Mouse (Mus musculus) liver, embryonic 15.5 days (tissue): Measurements from ENCODE around the gene Efs. TPM values are rescaled to one million over a fixed set of nuclear protein-coding genes. Genes with fewer than 3 reads are reported as not detected.

Experiments used
- ATAC-seq: fragments of 200-750 bp; cut with Nextera tagmentation; 2 replicates; pipeline ENCODE4 v1.8.0; 2017; ENCODE audit warnings: moderate number of reproducible peaks, mild to moderate bottlenecking, moderate library complexity; ENCODE audit not compliant: insufficient read depth
- H3K27ac ChIP-seq: fragments of 300-500 bp; sonication (generic); replicated peaks from 2 replicates; pipeline ENCODE4 v1.5.1; 2015; ENCODE audit warnings: mild to moderate bottlenecking, inconsistent platforms
- H3K27me3 ChIP-seq: fragments of 300-500 bp; sonication (generic); 2 replicates; pipeline ENCODE4 v1.6.1; 2015; ENCODE audit warnings: mild to moderate bottlenecking, inconsistent platforms
- H3K36me3 ChIP-seq: fragments of 300-500 bp; sonication (generic); replicated peaks from 2 replicates; pipeline ENCODE4 v1.6.1; 2015; ENCODE audit warnings: moderate library complexity, mild to moderate bottlenecking, inconsistent platforms
- H3K4me1 ChIP-seq: fragments of 300-500 bp; sonication (generic); replicated peaks from 2 replicates; pipeline ENCODE4 v1.6.1; 2015; ENCODE audit warnings: inconsistent platforms
- H3K4me2 ChIP-seq: fragments of 300-500 bp; sonication (generic); 2 replicates; pipeline ENCODE4 v1.6.1; 2015; ENCODE audit warnings: moderate library complexity, mild to moderate bottlenecking, inconsistent platforms
- H3K4me3 ChIP-seq: fragments of 300-500 bp; sonication (generic); replicated peaks from 2 replicates; pipeline ENCODE4 v1.5.1; 2015; ENCODE audit warnings: mild to moderate bottlenecking, inconsistent platforms
- H3K9ac ChIP-seq: fragments of 300-500 bp; sonication (generic); 2 replicates; pipeline ENCODE4 v1.6.1; 2015; ENCODE audit warnings: moderate library complexity, mild to moderate bottlenecking, inconsistent platforms
- H3K9me3 ChIP-seq: fragments of 300-500 bp; sonication (generic); replicated peaks from 2 replicates; pipeline ENCODE4 v1.6.1; 2016; ENCODE audit warnings: inconsistent platforms
- WGBS: fragments of 180-500 bp; shearing (Covaris S2); methylation state at CpG from one replicate; pipeline ENCODE4 v1.1.7; 2015; ENCODE audit warnings: mixed read lengths; ENCODE audit not compliant: insufficient replicate concordance; 5-methylcytosine and 5-hydroxymethylcytosine counted together
- polyA plus RNA-seq: library from polyadenylated mRNA; unstranded; fragments of >200 nt; fragmentation: Nextera tagmentation; extraction: Ambion mirVana; gene quantifications from 2 replicates; pipeline ENCODE4 v1.2.1, GENCODE M21; 2015

Efs gene
- polyA plus RNA-seq, 1 experiment from 2014 or later = 0.63 TPM

- 69% methylated on average over 16 of the region's 16 CpGs for WGBS
- ATAC-seq = no peak
- H3K4me2 ChIP-seq = no peak overlapping the region
- H3K4me1 ChIP-seq = no peaks in the 10 kb centered on the region
- H3K4me3 ChIP-seq = no peak overlapping the region
- H3K9ac ChIP-seq = no peak overlapping the region
- no peaks in the 10 kb centered on the region for H3K9me3 ChIP-seq
- no peaks in the 10 kb centered on the region for H3K36me3 ChIP-seq
- H3K27me3 ChIP-seq = peaks cover 8% of the 10 kb centered on the region; the same call in 1 of the 2 replicates
- H3K27ac ChIP-seq = no peak overlapping the region
These were observed 11.6 kb upstream of the Efs start for GRCm38 (mm10) chr14:54937361-54938182.

GRCm38 (mm10) chr14:54936831-54937160 lies 10.9 kb upstream of the Efs start:
- H3K9ac ChIP-seq = no peak overlapping the region
- WGBS = 27% methylated on average over 6 of the region's 6 CpGs
- no peaks in the 10 kb centered on the region for H3K9me3 ChIP-seq
- no peak overlapping the region for H3K4me3 ChIP-seq
- peaks cover 8% of the 10 kb centered on the region; the same call in 1 of the 2 replicates for H3K27me3 ChIP-seq
- no peak overlapping the region for H3K27ac ChIP-seq
- no peak for ATAC-seq
- H3K36me3 ChIP-seq = no peaks in the 10 kb centered on the region
- no peak overlapping the region for H3K4me2 ChIP-seq
- no peaks in the 10 kb centered on the region for H3K4me1 ChIP-seq

GRCm38 (mm10) chr14:54935904-54936830 lies 10.2 kb upstream of the Efs start, which contains the start of gene Cmtm5:
Gene Cmtm5 (plus strand): TSS chr14:54936261.
- Histone ChIP-seq H3K4me2 (no peak within 1 kb of the TSS), H3K36me3 (no peaks in the 10 kb centered on the region), H3K27me3 (peaks cover 3% of the 10 kb centered on the region; the same call in 1 of the 2 replicates), H3K4me3 (no peak within 1 kb of the TSS), H3K27ac (no peak within 1 kb of the TSS), H3K9ac (no peak within 1 kb of the TSS), H3K4me1 (no peaks in the 10 kb centered on the region), H3K9me3 (no peaks in the 10 kb centered on the region)
- ATAC-seq = no peak
- WGBS = 31% methylated on average over 8 of the region's 8 CpGs

GRCm38 (mm10) chr14:54932645-54933150 lies 6.8 kb upstream of the Efs start, which contains the start of gene Il25:
Gene Il25 (plus strand): TSS chr14:54932695.
- Histone ChIP-seq H3K27me3 (peaks cover 30% of the 10 kb centered on the region), H3K4me2 (no peak within 1 kb of the TSS), H3K9ac (no peak within 1 kb of the TSS), H3K4me1 (no peaks in the 10 kb centered on the region), H3K4me3 (no peak within 1 kb of the TSS), H3K9me3 (no peaks in the 10 kb centered on the region), H3K36me3 (no peaks in the 10 kb centered on the region), H3K27ac (no peak within 1 kb of the TSS)
- 55% methylated on average over 6 of the region's 6 CpGs for WGBS
- no peak for ATAC-seq

GRCm38 (mm10) chr14:54930431-54930830 lies 4.5 kb upstream of the Efs start:
- H3K4me3 ChIP-seq = no peak overlapping the region
- H3K27me3 ChIP-seq = peaks cover 53% of the 10 kb centered on the region
- no peaks in the 10 kb centered on the region for H3K9me3 ChIP-seq
- no peak overlapping the region for H3K9ac ChIP-seq
- no peaks in the 10 kb centered on the region for H3K36me3 ChIP-seq
- WGBS = 23% methylated on average over 2 of the region's 2 CpGs
- H3K4me2 ChIP-seq = no peak overlapping the region
- ATAC-seq = no peak
- H3K4me1 ChIP-seq = peaks cover 7% of the 10 kb centered on the region
- H3K27ac ChIP-seq = no peak overlapping the region

- peaks cover 13% of the 10 kb centered on the region for H3K4me1 ChIP-seq
- H3K4me3 ChIP-seq = no peak overlapping the region
- H3K9me3 ChIP-seq = no peaks in the 10 kb centered on the region
- ATAC-seq = no peak
- peaks cover 59% of the 10 kb centered on the region for H3K27me3 ChIP-seq
- H3K27ac ChIP-seq = no peak overlapping the region
- WGBS = 53% methylated on average over 5 of the region's 5 CpGs
- H3K4me2 ChIP-seq = no peak overlapping the region
- H3K36me3 ChIP-seq = no peaks in the 10 kb centered on the region
- no peak overlapping the region for H3K9ac ChIP-seq
These were observed 3.9 kb upstream of the Efs start for GRCm38 (mm10) chr14:54929801-54930200.

- Histone ChIP-seq H3K4me1 (peaks cover 19% of the 10 kb centered on the region), H3K4me3 (no peak overlapping the region), H3K9ac (no peak overlapping the region), H3K27ac (no peak overlapping the region), H3K4me2 (no peak overlapping the region), H3K27me3 (peaks cover 78% of the 10 kb centered on the region), H3K9me3 (no peaks in the 10 kb centered on the region), H3K36me3 (no peaks in the 10 kb centered on the region)
- ATAC-seq = no peak
- WGBS = 23% methylated on average over 7 of the region's 7 CpGs
These were observed 1.4 kb upstream of the Efs start for GRCm38 (mm10) chr14:54927296-54927695.

- ATAC-seq = no peak
- Histone ChIP-seq H3K27me3 (peaks cover 83% of the 10 kb centered on the region), H3K4me1 (peaks cover 19% of the 10 kb centered on the region), H3K4me3 (peak overlapping the region; percentile 35), H3K9ac (no peak overlapping the region), H3K36me3 (no peaks in the 10 kb centered on the region), H3K9me3 (no peaks in the 10 kb centered on the region), H3K27ac (no peak overlapping the region), H3K4me2 (peak overlapping the region; percentile 58)
- 3% methylated on average over 53 of the region's 58 CpGs for WGBS
These were observed 654 bp upstream of the Efs start for GRCm38 (mm10) chr14:54926401-54927158.

- Histone ChIP-seq H3K4me3 (no peak overlapping the region), H3K27ac (no peak overlapping the region), H3K27me3 (peaks cover 74% of the 10 kb centered on the region), H3K9ac (no peak overlapping the region), H3K36me3 (no peaks in the 10 kb centered on the region), H3K4me1 (peaks cover 19% of the 10 kb centered on the region), H3K4me2 (peak overlapping the region; percentile 44), H3K9me3 (no peaks in the 10 kb centered on the region)
- ATAC-seq = peak; percentile 66
- WGBS = 52% methylated on average over 7 of the region's 7 CpGs
These were observed 1.1 kb downstream of the Efs start for GRCm38 (mm10) chr14:54924641-54925348.

GRCm38 (mm10) chr14:54920076-54920685 lies 5.7 kb downstream of the Efs start:
- H3K36me3 ChIP-seq = no peaks in the 10 kb centered on the region
- no peaks in the 10 kb centered on the region for H3K9me3 ChIP-seq
- H3K27ac ChIP-seq = no peak overlapping the region
- no peak for ATAC-seq
- H3K4me2 ChIP-seq = no peak overlapping the region
- peaks cover 10% of the 10 kb centered on the region for H3K4me1 ChIP-seq
- WGBS = 66% methylated on average over 16 of the region's 16 CpGs
- H3K4me3 ChIP-seq = no peak overlapping the region
- peaks cover 42% of the 10 kb centered on the region for H3K27me3 ChIP-seq
- H3K9ac ChIP-seq = no peak overlapping the region
